7 mouse cellular contexts compared by ENCODE assay signal in the genomic region with DNA sequence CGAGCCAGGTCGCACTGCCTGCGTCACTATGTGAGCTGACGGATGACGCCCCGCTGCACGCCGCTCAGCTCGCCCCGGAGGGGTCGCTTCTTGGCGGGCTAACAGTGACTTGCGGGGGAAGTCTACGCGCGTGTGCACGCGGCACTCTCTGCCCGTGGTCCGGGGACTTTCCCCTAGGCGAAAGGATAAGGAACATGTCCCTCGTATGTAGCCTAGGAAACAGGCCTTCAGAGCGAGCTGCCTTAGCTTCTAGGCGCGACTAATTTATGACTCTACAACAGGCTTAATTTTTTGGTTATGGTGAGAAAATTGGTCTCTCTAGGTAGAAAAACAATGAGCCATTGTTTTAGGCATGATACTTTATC. TPM values are rescaled to one million over a fixed set of nuclear protein-coding genes. Genes with fewer than 3 reads are reported as not detected.
DNase-seq lines count a peak whose midpoint lies in the region; ATAC-seq lines count a peak whose summit lies in the region.

A gene (plus strand): TSS at position 80 of the 365 bp plus-strand sequence.

- H3K27ac ChIP-seq in intestine, embryonic 16.5 days (ENCODE audit: low read length): peak within 1 kb of the TSS; percentile 89
- peak within 1 kb of the TSS; percentile 68 for H3K27ac ChIP-seq in midbrain, embryonic 11.5 days (ENCODE audit: low read depth, low read length)

- peaks cover 12% of the 10 kb centered on the region for H3K4me1 ChIP-seq in intestine, embryonic 16.5 days (ENCODE audit: control insufficient read depth, insufficient read depth, low read length)
- H3K4me1 ChIP-seq in midbrain, embryonic 11.5 days (ENCODE audit: control insufficient read depth, insufficient read depth, low read length): peaks cover 18% of the 10 kb centered on the region

- DNase-seq in adrenal gland, adult 8-10 months: peak; percentile 97
- peak; percentile 93 for DNase-seq in embryo, embryonic 9.5 days (ENCODE audit: extremely low spot score)
- DNase-seq in gastrocnemius, postnatal 4 days (ENCODE audit: low spot score in 2 of 2): peak; percentile 72 to 86
- DNase-seq in left cerebral cortex, postnatal 36 days (ENCODE audit: low spot score in 2 of 2): peak; percentile 91 to 93
- DNase-seq in midbrain, embryonic 11.5 days (ENCODE audit: low spot score, missing footprints): peak; percentile 97
- DNase-seq in skeletal muscle tissue, adult 2 months (ENCODE audit: low read depth, low spot score): peak; percentile 99

- peak within 1 kb of the TSS; percentile 77 for H3K9ac ChIP-seq in intestine, embryonic 16.5 days (ENCODE audit: low read depth, low read length)
- peak within 1 kb of the TSS; percentile 76 for H3K9ac ChIP-seq in midbrain, embryonic 11.5 days (ENCODE audit: low read length)

- H3K4me2 ChIP-seq in intestine, embryonic 16.5 days (ENCODE audit: low read depth, low read length): peak within 1 kb of the TSS; percentile 53
- H3K4me2 ChIP-seq in midbrain, embryonic 11.5 days: peak within 1 kb of the TSS; percentile 70

- H3K4me3 ChIP-seq in intestine, embryonic 16.5 days (ENCODE audit: low read length): peak within 1 kb of the TSS; percentile 84
- H3K4me3 ChIP-seq in midbrain, embryonic 11.5 days (ENCODE audit: low read depth, low read length): peak within 1 kb of the TSS; percentile 75

- H3K27me3 ChIP-seq in intestine, embryonic 16.5 days (replicated peaks; ENCODE audit: control insufficient read depth, insufficient read depth, low read length): no peaks in the 10 kb centered on the region
- no peaks in the 10 kb centered on the region for H3K27me3 ChIP-seq in midbrain, embryonic 11.5 days (ENCODE audit: control insufficient read depth, insufficient read depth, low read length)

- intact Hi-C loops in left cerebral cortex, postnatal 36 days (cut with DNase I): loop anchor here (1.0 to 5.0 kb wide), 2 partner anchors 51 to 64 kb away; no protein-coding TSS in a partner anchor

- peak; percentile 98 for ATAC-seq in intestine, embryonic 16.5 days
- ATAC-seq in midbrain, embryonic 11.5 days (ENCODE audit: low FRiP score): peak; percentile 98

- WGBS in intestine, embryonic 16.5 days: under 1% methylated on average over 25 of the region's 25 CpGs
- under 1% methylated on average over 25 of the region's 25 CpGs for WGBS in midbrain, embryonic 11.5 days

- H3K9me3 ChIP-seq in intestine, embryonic 16.5 days (ENCODE audit: control insufficient read depth, low read length): no peaks in the 10 kb centered on the region
- no peaks in the 10 kb centered on the region for H3K9me3 ChIP-seq in midbrain, embryonic 11.5 days (ENCODE audit: control insufficient read depth, low read length)

- peaks cover 4% of the 10 kb centered on the region; the same call in 1 of the 2 replicates for H3K36me3 ChIP-seq in intestine, embryonic 16.5 days (ENCODE audit: control insufficient read depth, insufficient read depth, low read length)
- no peaks in the 10 kb centered on the region for H3K36me3 ChIP-seq in midbrain, embryonic 11.5 days (ENCODE audit: control insufficient read depth, insufficient read depth, low read length)

RNA-seq across cellular contexts. Expression of the gene that starts here (rescaled TPM):
- 10 to 100 TPM; 60.5 to 81.9 (median 64.0) TPM for total RNA-seq in adrenal gland, adult 8-10 months (2022)
- 10 to 100 TPM; 23.3 to 28.6 TPM for total RNA-seq in gastrocnemius, postnatal 4 days (2021)
- polyA plus RNA-seq in intestine, embryonic 16.5 days (2015; fragmentation: Nextera tagmentation; extraction: Ambion mirVana): 96.7 and 102 TPM in 2 replicates
- 10 to 100 TPM; 25.5 to 25.9 TPM for total RNA-seq in left cerebral cortex, postnatal 36 days (2021)
- polyA plus RNA-seq in midbrain, embryonic 11.5 days (2014; fragmentation: Nextera tagmentation; extraction: Ambion mirVana): 45.8 and 48.8 TPM in 2 replicates

Comparison
In these comparisons a context has a peak if more than half of its experiments do, and no peak if none do; other contexts are left out.
1. Peak in every context shown above with its lines: DNase-seq, ATAC-seq, H3K4me3 ChIP-seq and H3K27ac ChIP-seq.